Mouse (Mus musculus) heart, adult 2 months (tissue): ENCODE measurements at regions not wholly inside any gene's neighbourhood (a gene's known extent, or its start where the extent isn't known, plus 50 kb on each side); places are given as distances from the start of the nearest gene placed in this dataset.

Experiments
- DNase-seq, 2 experiments: peaks; one replicate each; pipeline ENCODE4 v3.0.0; 2021
- H3K27ac ChIP-seq: fragments of 200-600 bp; 2 replicates; pipeline ENCODE4 v1.8.1; 2022
- H3K27me3 ChIP-seq: fragments of 200-500 bp; 2 replicates; pipeline ENCODE4 v1.6.1; 2012; ENCODE audit warnings: mild to moderate bottlenecking, low read length, inconsistent platforms, mixed read lengths; ENCODE audit not compliant: control insufficient read depth, insufficient read depth
- H3K36me3 ChIP-seq: fragments of 200-500 bp; 2 replicates; pipeline ENCODE4 v1.6.1; 2012; ENCODE audit warnings: low read length, inconsistent platforms; ENCODE audit not compliant: control insufficient read depth, insufficient read depth
- H3K4me1 ChIP-seq: fragments of 200-500 bp; 2 replicates; pipeline ENCODE4 v1.6.1; 2011; ENCODE audit warnings: low read length; ENCODE audit not compliant: control insufficient read depth, insufficient read depth
- H3K4me3 ChIP-seq: fragments of 200-600 bp; 2 replicates; pipeline ENCODE4 v1.8.1; 2022
- H3K79me2 ChIP-seq: fragments of 200-500 bp; replicated peaks from 2 replicates; pipeline ENCODE4 v1.6.1; 2012; ENCODE audit warnings: mild to moderate bottlenecking, inconsistent platforms, low read length, moderate library complexity, mixed read lengths; ENCODE audit not compliant: control insufficient read depth, insufficient read depth
- H3K9ac ChIP-seq: fragments of 200-500 bp; 2 replicates; pipeline ENCODE4 v1.6.1; 2012; ENCODE audit warnings: low read depth, mild to moderate bottlenecking, control low read depth, inconsistent platforms, low read length, mixed read lengths
- CTCF ChIP-seq: fragments of 200-600 bp; IDR thresholded peaks from 2 replicates; pipeline ENCODE4 v1.8.1; 2022; ENCODE audit warnings: antibody characterized with exemption, mild to moderate bottlenecking, moderate library complexity
- EP300 ChIP-seq: fragments of 200-500 bp; IDR thresholded peaks from 2 replicates; pipeline ENCODE4 v1.6.1; 2011; ENCODE audit warnings: low read depth, low read length, control low read depth; ENCODE audit not compliant: insufficient read depth
- POLR2A ChIP-seq: fragments of 200-500 bp; IDR thresholded peaks from 2 replicates; pipeline ENCODE4 v1.6.1; 2011; ENCODE audit warnings: mild to moderate bottlenecking, low read depth, low read length, control low read depth; ENCODE audit not compliant: insufficient read depth
- WGBS: fragments of 180-500 bp; shearing (Covaris S2); methylation state at CpG from one replicate; pipeline ENCODE4 v1.1.7; 2018; 5-methylcytosine and 5-hydroxymethylcytosine counted together
- intact Hi-C: fragments of 180-260 bp; cut with DNase I; formaldehyde crosslinking; loops from one replicate; pipeline ENCODE4 v1.15.1; 2025

GRCm38 (mm10) chr15:86566111-86566510, 351.9 kb downstream of the Tbc1d22a start:
- H3K27ac ChIP-seq = no peak overlapping the region
- intact Hi-C loops = no loop called here
- H3K79me2 ChIP-seq = no peaks in the 10 kb centered on the region
- no peaks in the 10 kb centered on the region for H3K36me3 ChIP-seq
- H3K9ac ChIP-seq = no peak overlapping the region
- H3K4me1 ChIP-seq = no peaks in the 10 kb centered on the region
- 61% methylated on average over 3 of the region's 3 CpGs for WGBS
- no peaks in the 10 kb centered on the region for H3K27me3 ChIP-seq
- H3K4me3 ChIP-seq = no peak overlapping the region
- no peak for DNase-seq
- TF ChIP-seq POLR2A = no peak
- no peak for TF ChIP-seq CTCF
- TF ChIP-seq EP300 = no peak

GRCm38 (mm10) chr15:86574311-86574710, 360.1 kb downstream of the Tbc1d22a start:
- 70% methylated on average over 5 of the region's 5 CpGs for WGBS

GRCm38 (mm10) chr15:86576666-86577065, 362.4 kb downstream of the Tbc1d22a start:
- Histone ChIP-seq H3K4me3 (no peak overlapping the region), H3K27me3 (no peaks in the 10 kb centered on the region), H3K79me2 (no peaks in the 10 kb centered on the region), H3K9ac (no peak overlapping the region), H3K36me3 (no peaks in the 10 kb centered on the region), H3K27ac (no peak overlapping the region; the same call in 1 of the 2 replicates), H3K4me1 (no peaks in the 10 kb centered on the region)
- 50% methylated on average over 5 of the region's 5 CpGs for WGBS
- peak in 1 of 2 experiments; percentile 43 for DNase-seq
- TF ChIP-seq POLR2A = no peak
- TF ChIP-seq CTCF = no peak
- TF ChIP-seq EP300 = no peak
- intact Hi-C loops = no loop called here

More at GRCm38 (mm10) chr15:86574311-86574710, 360.1 kb downstream of the Tbc1d22a start:
- Histone ChIP-seq H3K4me1 (no peaks in the 10 kb centered on the region), H3K4me3 (no peak overlapping the region), H3K79me2 (no peaks in the 10 kb centered on the region), H3K9ac (no peak overlapping the region), H3K27ac (no peak overlapping the region), H3K36me3 (no peaks in the 10 kb centered on the region), H3K27me3 (no peaks in the 10 kb centered on the region)
- intact Hi-C loops = no loop called here
- no peak for DNase-seq
- no peak for TF ChIP-seq POLR2A
- no peak for TF ChIP-seq EP300
- TF ChIP-seq CTCF = no peak

GRCm38 (mm10) chr15:86578689-86579088, 364.4 kb downstream of the Tbc1d22a start:
- no peaks in the 10 kb centered on the region for H3K79me2 ChIP-seq
- H3K27ac ChIP-seq = no peak overlapping the region
- TF ChIP-seq EP300 (no peak), POLR2A (no peak), CTCF (no peak)
- no peaks in the 10 kb centered on the region for H3K36me3 ChIP-seq
- WGBS = 88% methylated on average over 16 of the region's 16 CpGs
- intact Hi-C loops = no loop called here
- no peaks in the 10 kb centered on the region for H3K27me3 ChIP-seq
- no peaks in the 10 kb centered on the region for H3K4me1 ChIP-seq
- no peak overlapping the region for H3K9ac ChIP-seq
- no peak overlapping the region for H3K4me3 ChIP-seq
- no peak for DNase-seq

GRCm38 (mm10) chr15:86582240-86583090, 368.2 kb downstream of the Tbc1d22a start:
- 68% methylated on average over 7 of the region's 7 CpGs for WGBS
- intact Hi-C loops = loop anchor here (10.0 kb wide), 1 partner anchor 338 kb away; no protein-coding TSS in a partner anchor

GRCm38 (mm10) chr15:86585716-86586115, 371.5 kb downstream of the Tbc1d22a start:
- Histone ChIP-seq H3K4me1 (no peaks in the 10 kb centered on the region), H3K4me3 (no peak overlapping the region), H3K27ac (no peak overlapping the region), H3K79me2 (no peaks in the 10 kb centered on the region), H3K36me3 (no peaks in the 10 kb centered on the region), H3K9ac (no peak overlapping the region), H3K27me3 (no peaks in the 10 kb centered on the region)
- TF ChIP-seq POLR2A (no peak), EP300 (no peak), CTCF (peak; percentile 43)
- WGBS = 56% methylated on average over 4 of the region's 4 CpGs
- no peak for DNase-seq
- intact Hi-C loops = loop anchor here (10.0 kb wide), 1 partner anchor 341 kb away; no protein-coding TSS in a partner anchor

More at GRCm38 (mm10) chr15:86582240-86583090, 368.2 kb downstream of the Tbc1d22a start:
- no peak overlapping the region for H3K9ac ChIP-seq
- H3K36me3 ChIP-seq = no peaks in the 10 kb centered on the region
- H3K27ac ChIP-seq = no peak overlapping the region
- H3K79me2 ChIP-seq = no peaks in the 10 kb centered on the region
- H3K4me3 ChIP-seq = no peak overlapping the region
- DNase-seq = peak in 1 of 2 experiments; percentile 22
- no peaks in the 10 kb centered on the region for H3K27me3 ChIP-seq
- TF ChIP-seq EP300 (no peak), CTCF (no peak), POLR2A (no peak)
- no peaks in the 10 kb centered on the region for H3K4me1 ChIP-seq
